Mouse (Mus musculus): ENCODE results near the gene Pax7. TPM values are rescaled to one million over a fixed set of nuclear protein-coding genes. Genes with fewer than 3 reads are reported as not detected.

Gene Pax7
- polyA plus RNA-seq, 1 experiment from 2014 or later = not detected

DNA sequence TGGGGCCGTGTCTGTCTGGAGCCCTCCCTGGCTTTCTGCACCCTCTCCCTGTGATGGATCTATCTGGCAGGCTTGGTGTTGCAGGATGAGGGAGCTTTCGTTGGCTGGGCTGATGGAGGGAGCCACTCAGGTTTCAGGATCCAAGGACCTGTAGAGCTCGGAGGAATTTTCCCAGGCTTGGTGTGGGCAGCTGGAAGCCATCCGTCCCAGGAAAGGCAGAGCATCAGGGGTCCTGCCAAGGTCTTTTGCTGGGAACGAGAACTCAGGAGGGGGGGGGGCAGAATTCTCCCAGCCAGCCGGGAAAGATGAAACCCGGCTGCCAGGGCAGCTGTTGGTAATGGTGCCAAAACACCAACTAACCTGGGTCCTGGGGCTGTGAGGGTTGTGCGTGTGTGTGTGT is 134.7 kb downstream of the Pax7 start:
- ATAC-seq (replicated peaks; ENCODE audit: extremely low read depth, insufficient read depth, low FRiP score) = no peak
- Histone ChIP-seq H3K27me3 (ENCODE audit: control insufficient read depth, insufficient read depth, low read length) (peaks cover 6% of the 10 kb centered on the region), H3K4me2 (ENCODE audit: low read depth, low read length) (no peak overlapping the region), H3K4me3 (ENCODE audit: low read length) (no peak overlapping the region), H3K9ac (ENCODE audit: low read length) (no peak overlapping the region), H3K36me3 (ENCODE audit: control insufficient read depth, insufficient read depth) (no peaks in the 10 kb centered on the region), H3K9me3 (replicated peaks; ENCODE audit: control insufficient read depth, low read length) (no peaks in the 10 kb centered on the region), H3K27ac (ENCODE audit: low read length) (no peak overlapping the region), H3K4me1 (ENCODE audit: control insufficient read depth, insufficient read depth, low read length) (no peaks in the 10 kb centered on the region)
- 47% methylated on average over 8 of the region's 8 CpGs for WGBS

DNA sequence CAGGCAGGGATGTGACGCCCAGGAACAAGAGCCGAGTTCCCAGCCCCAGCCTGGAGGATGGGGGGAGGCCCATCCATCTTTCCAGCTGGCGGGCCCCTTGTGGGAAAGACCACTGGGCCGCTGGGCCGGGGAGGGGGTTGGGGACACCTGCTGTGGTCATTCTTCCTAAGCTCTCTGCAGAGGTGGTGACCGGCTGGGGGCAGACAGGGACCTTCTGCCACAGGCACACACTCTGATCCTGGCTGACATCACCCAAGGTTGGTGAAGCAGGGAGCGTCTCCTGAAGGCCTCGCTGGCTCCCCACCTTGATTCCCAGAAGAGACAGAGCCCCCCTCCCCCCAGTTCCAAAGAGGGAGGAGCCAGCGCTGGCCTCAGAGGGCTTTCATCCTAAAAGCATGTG is 135.6 kb downstream of the Pax7 start:
- Histone ChIP-seq H3K4me2 (ENCODE audit: low read depth, low read length) (no peak overlapping the region), H3K4me3 (ENCODE audit: low read length) (no peak overlapping the region), H3K9me3 (replicated peaks; ENCODE audit: control insufficient read depth, low read length) (no peaks in the 10 kb centered on the region), H3K9ac (ENCODE audit: low read length) (no peak overlapping the region), H3K36me3 (ENCODE audit: control insufficient read depth, insufficient read depth) (no peaks in the 10 kb centered on the region), H3K27ac (ENCODE audit: low read length) (no peak overlapping the region), H3K27me3 (ENCODE audit: control insufficient read depth, insufficient read depth, low read length) (peaks cover 6% of the 10 kb centered on the region), H3K4me1 (ENCODE audit: control insufficient read depth, insufficient read depth, low read length) (no peaks in the 10 kb centered on the region)
- ATAC-seq (replicated peaks; ENCODE audit: extremely low read depth, insufficient read depth, low FRiP score) = no peak
- 11% methylated on average over 9 of the region's 9 CpGs for WGBS

DNA sequence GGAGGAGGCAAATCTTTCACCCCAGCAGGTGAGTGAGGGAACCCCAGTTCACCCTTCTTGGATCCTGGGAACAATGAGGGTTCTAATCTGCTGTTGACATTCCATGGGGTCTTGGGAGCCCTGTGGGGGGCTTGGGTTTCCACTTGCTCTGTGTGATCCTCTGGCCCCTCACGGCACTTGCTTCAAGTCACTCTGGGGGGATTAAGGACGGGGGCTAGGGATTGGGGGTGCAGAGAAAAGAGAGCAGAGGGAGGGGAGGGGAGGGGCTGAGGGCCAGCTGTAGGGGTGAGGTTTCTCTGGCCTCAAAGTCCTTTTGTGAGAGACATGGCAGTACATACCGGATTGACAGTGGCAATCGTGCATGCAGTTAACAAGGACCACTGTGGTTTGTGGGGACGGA is 140.0 kb downstream of the Pax7 start:
- H3K9ac ChIP-seq (ENCODE audit: low read length) = no peak overlapping the region
- H3K4me1 ChIP-seq (ENCODE audit: control insufficient read depth, insufficient read depth, low read length) = no peaks in the 10 kb centered on the region
- H3K4me3 ChIP-seq (ENCODE audit: low read length) = no peak overlapping the region
- no peaks in the 10 kb centered on the region for H3K9me3 ChIP-seq (replicated peaks; ENCODE audit: control insufficient read depth, low read length)
- H3K27me3 ChIP-seq (ENCODE audit: control insufficient read depth, insufficient read depth, low read length) = peaks cover 7% of the 10 kb centered on the region
- no peak overlapping the region for H3K4me2 ChIP-seq (ENCODE audit: low read depth, low read length)
- 49% methylated on average over 5 of the region's 5 CpGs for WGBS
- no peak for ATAC-seq (replicated peaks; ENCODE audit: extremely low read depth, insufficient read depth, low FRiP score)
- no peak overlapping the region for H3K27ac ChIP-seq (ENCODE audit: low read length)
- no peaks in the 10 kb centered on the region for H3K36me3 ChIP-seq (ENCODE audit: control insufficient read depth, insufficient read depth)

DNA sequence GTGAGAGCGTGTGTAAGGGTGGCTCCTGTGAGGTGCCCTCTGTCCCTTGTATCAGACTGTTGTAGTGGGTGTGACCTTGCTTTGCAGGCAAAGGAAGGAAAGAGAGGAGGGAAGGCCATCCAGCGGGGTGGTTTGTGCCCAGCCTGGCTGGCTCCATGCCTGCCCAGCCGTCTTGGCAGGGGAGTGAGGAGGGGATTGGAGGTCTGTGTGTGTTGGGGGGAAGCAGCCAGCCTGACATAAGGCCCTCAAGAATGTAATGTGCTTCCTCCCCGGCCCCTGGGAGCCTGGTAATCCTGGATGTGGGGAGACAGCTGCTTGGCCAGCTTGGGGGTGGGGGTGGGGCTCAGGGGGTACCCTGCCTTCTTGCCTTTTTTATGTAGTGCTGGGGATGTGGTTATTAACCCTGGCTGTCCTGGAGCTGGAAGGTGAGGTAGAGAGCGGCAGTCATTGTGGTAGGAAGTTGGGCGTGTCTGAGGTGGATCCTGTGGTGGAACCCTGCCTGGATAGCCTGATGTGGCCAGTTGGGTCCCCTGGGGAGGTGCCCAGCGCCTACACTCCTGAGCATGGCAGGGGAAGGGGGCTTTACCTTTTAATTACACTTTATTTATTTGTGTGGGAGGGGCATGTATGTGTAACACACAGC is 143.6 kb downstream of the Pax7 start:
- H3K36me3 ChIP-seq (ENCODE audit: control insufficient read depth, insufficient read depth) = no peaks in the 10 kb centered on the region
- 0 out of 2 replicates have a peak, but pooled peaks cover 4% of the 10 kb centered on the region for H3K27me3 ChIP-seq (ENCODE audit: control insufficient read depth, insufficient read depth, low read length)
- no peak overlapping the region for H3K9ac ChIP-seq (ENCODE audit: low read length)
- no peak overlapping the region for H3K27ac ChIP-seq (ENCODE audit: low read length)
- no peak overlapping the region for H3K4me2 ChIP-seq (ENCODE audit: low read depth, low read length)
- no peaks in the 10 kb centered on the region for H3K4me1 ChIP-seq (ENCODE audit: control insufficient read depth, insufficient read depth, low read length)
- H3K9me3 ChIP-seq (replicated peaks; ENCODE audit: control insufficient read depth, low read length) = no peaks in the 10 kb centered on the region
- 24% methylated on average over 7 of the region's 7 CpGs for WGBS
- no peak overlapping the region for H3K4me3 ChIP-seq (ENCODE audit: low read length)
- no peak for ATAC-seq (replicated peaks; ENCODE audit: extremely low read depth, insufficient read depth, low FRiP score)

DNA sequence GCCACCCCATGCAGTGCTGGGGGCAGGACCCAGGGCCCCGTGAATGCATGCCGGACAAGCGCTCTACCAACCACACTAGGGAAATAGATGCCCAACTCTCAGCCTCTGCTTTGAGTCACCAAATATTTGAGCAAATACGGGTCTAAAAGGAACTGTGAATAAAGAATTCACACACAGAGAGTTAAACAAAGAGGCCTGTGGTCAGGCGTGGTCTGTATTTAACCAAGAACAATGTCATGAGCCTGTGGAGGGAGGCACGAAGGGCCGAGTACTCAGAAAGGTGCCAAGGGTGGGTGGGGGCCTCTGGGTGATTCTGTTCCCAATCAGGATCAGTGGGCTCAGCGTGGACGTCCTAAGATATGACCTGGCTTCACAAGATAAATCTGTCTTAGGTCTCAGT is 145.3 kb downstream of the Pax7 start:
- 68% methylated on average over 9 of the region's 9 CpGs for WGBS
- Histone ChIP-seq H3K27ac (ENCODE audit: low read length) (no peak overlapping the region), H3K4me1 (ENCODE audit: control insufficient read depth, insufficient read depth, low read length) (no peaks in the 10 kb centered on the region), H3K4me3 (ENCODE audit: low read length) (no peak overlapping the region), H3K4me2 (ENCODE audit: low read depth, low read length) (no peak overlapping the region), H3K9ac (ENCODE audit: low read length) (no peak overlapping the region), H3K27me3 (ENCODE audit: control insufficient read depth, insufficient read depth, low read length) (0 out of 2 replicates have a peak, but pooled peaks cover 4% of the 10 kb centered on the region), H3K9me3 (replicated peaks; ENCODE audit: control insufficient read depth, low read length) (no peaks in the 10 kb centered on the region), H3K36me3 (ENCODE audit: control insufficient read depth, insufficient read depth) (no peaks in the 10 kb centered on the region)
- no peak for ATAC-seq (replicated peaks; ENCODE audit: extremely low read depth, insufficient read depth, low FRiP score)

Other genes with a start within 250 kb of the Pax7 start
- not detected in 2 replicates for gene Gm21969, start 230.3 kb downstream of the Pax7 start, polyA plus RNA-seq (2015; fragmentation: Nextera tagmentation; extraction: Ambion mirVana)
- 36.5 and 37.4 TPM in 2 replicates for gene Aldh4a1, start 210.7 kb downstream of the Pax7 start, polyA plus RNA-seq (2015; fragmentation: Nextera tagmentation; extraction: Ambion mirVana)
- not detected in 2 replicates for gene Tas1r2, start 180.0 kb downstream of the Pax7 start, polyA plus RNA-seq (2015; fragmentation: Nextera tagmentation; extraction: Ambion mirVana)
- 0.52 and 0.74 TPM in 2 replicates for gene Klhdc7a, start 134.5 kb upstream of the Pax7 start, polyA plus RNA-seq (2015; fragmentation: Nextera tagmentation; extraction: Ambion mirVana)

Data from heart, embryonic 16.5 days (tissue).